Mouse (Mus musculus): ENCODE measurements around the gene Eif4e3.

GRCm38 (mm10) chr6:99646344-99646743 is 20.2 kb downstream of the Eif4e3 start:
- TF ChIP-seq POLR2A (IDR thresholded peaks at IDR 0.05; ENCODE audit: borderline replicate concordance, extremely low read depth, low read depth, low read length) (no peak), CTCF (IDR thresholded peaks at IDR 0.05; ENCODE audit: insufficient read depth, low read length) (no peak)
